Mouse (Mus musculus): Measurements from ENCODE around the gene Samd14.

The Samd14 gene

GRCm38 (mm10) chr11:94990102-94990748 lies 19.5 kb upstream of the Samd14 start:
- no peak for DNase-seq (ENCODE audit: low spot score)

DNA sequence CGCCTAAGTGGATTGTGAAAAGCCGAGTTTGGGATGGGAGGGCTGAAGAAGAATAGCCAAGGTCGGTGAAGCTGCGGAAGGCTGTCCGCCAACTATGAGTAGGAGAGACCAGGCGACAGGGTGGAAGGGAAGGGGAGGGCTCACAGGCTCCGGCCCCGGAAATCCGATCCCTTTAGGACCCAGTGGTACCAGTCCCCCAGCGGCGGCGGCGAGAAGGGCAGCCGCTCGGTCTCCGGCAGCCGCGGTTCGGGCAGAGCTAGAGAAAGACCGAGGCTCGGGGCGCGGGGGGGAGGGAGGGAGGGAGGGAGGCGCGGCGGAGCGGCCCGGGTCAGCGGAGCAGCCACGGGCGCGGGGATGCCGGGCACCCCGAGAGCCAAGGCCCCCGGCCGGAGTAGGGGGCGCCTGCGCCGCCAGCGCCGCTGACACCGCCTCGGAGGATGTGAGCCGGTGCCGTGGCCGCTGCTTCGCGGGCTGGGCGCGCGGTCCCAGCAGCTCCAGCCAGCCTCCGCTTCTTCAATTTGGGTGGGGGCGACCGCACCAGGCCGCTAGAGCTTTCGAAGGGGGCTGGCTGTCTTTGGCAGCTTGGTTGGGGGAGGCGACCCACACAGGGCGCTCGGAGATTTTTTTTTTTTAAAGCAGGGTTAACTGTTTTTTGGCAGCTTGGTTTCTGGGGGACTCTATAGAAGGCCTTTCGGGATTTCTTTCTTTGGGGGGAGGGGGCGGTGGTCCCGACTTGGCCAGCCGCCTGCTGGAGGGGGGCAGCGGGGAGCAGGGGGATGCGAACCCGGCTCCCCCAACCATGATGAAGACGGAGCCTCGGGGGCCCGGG lies 18.7 kb upstream of the Samd14 start, which contains the start of gene Ppp1r9b:
Ppp1r9b (plus strand) TSS at position 287 of the 829 bp plus-strand sequence.
- DNase-seq (ENCODE audit: low spot score), result peak; percentile 90

DNA sequence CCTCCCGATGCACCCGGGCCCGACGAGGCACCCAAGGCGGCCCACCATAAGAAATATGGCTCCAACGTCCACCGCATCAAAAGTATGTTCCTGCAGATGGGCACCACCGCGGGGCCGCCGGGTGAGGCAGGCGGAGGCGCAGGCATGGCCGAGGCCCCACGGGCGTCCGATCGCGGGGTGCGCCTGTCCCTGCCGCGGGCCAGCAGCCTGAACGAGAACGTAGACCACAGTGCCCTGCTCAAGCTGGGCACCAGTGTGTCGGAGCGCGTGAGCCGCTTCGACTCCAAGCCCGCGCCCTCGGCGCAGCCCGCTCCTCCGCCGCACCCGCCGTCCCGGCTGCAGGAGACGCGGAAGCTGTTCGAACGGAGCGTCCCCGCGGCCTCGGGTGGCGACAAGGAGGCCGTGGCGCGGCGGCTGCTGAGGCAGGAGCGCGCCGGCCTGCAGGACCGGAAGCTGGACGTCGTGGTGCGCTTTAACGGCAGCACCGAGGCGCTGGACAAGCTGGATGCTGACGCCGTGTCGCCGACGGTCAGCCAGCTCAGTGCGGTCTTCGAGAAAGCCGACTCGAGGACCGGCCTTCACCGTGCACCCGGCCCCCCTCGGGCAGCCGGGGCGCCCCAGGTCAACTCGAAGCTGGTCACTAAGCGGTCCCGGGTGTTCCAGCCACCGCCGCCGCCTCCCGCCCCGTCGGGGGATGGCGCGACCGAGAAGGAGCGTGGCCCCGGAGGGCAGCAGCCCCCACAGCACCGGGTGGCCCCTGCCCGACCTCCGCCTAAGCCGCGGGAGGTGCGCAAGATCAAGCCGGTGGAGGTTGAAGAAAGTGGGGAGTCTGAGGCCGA lies 17.8 kb upstream of the Samd14 start:
- no peak for DNase-seq (ENCODE audit: low spot score)

DNA sequence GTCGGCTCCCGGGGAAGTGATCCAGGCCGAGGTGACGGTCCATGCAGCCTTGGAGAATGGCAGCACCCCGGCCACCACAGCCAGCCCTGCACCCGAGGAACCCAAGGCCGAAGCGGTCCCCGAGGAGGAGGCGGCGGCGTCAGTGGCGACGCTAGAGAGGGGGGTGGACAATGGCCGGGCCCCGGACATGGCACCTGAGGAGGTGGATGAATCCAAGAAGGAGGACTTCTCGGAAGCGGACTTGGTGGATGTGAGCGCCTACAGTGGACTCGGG lies 17.3 kb upstream of the Samd14 start:
- no peak for DNase-seq (ENCODE audit: low spot score)

DNA sequence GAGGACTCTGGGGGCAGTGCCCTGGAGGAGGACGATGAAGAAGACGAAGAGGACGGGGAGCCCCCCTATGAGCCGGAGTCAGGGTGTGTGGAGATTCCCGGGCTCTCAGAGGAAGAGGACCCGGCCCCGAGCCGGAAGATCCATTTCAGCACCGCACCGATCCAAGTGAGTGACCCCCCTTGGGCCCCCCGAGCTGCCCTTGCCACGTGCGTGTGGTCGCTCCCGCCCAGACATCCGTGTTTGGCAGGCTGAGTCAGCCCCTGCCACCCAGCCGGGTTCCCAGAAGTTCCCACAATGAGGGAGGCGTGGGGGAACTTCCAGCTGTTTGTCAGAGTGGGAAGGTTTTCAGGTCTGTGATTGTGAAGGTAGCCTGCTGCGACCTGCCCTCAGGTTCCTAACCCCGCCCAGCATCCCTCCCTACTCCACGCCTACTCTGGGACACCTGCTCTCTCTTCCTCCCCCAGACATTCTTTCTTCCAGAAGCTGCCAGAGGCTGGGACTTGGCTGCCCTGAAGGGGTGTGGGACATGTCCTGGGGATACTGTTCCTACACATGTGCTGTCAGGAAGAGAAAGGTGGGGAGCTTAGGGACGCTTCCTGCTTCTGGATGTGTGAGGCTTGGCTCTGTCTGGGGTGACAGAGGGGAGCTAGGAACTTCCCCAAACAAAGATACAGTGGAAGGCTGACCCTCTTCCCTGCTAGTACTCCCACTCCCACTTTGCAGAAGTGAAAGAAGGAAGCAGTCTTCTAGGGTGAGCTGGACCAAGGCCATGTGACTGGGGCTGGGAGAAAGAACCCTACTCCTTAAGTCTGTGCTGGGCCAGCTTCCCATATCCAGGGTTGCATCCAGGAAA lies 16.7 kb upstream of the Samd14 start:
- no peak for DNase-seq (ENCODE audit: low spot score)

DNA sequence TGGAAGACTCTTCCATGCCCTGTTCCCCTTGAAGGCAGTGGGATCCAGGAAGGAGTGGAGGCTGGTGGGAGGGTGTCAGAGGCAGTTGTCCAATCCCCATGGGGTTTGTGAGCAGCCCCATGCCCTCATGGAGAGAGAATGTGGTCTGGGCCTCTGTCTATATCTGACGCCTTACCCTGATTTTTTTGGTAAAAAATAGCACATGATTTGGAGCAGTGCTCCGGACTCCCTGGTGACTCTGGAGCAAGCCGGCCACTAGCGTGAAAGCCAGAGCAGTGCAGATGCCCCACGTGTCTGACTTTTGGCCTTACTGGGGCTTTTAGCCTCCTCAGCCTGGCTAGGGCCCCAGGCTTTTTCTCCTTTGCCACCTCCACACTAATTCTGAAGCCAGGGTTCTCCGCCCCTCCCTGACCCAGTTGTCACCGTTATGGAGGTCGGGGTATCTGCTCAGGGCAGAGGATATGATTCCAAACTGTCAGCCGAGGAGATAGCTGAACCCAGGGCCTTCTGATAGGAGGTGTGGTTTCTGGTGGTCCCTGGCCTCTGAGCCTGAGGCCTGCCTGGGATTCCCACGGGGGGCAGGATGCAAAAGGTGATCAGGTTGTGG lies 15.4 kb upstream of the Samd14 start:
- DNase-seq (ENCODE audit: low spot score), result no peak

GRCm38 (mm10) chr11:94994947-94995772 lies 14.5 kb upstream of the Samd14 start:
- DNase-seq (ENCODE audit: low spot score), result no peak

DNA sequence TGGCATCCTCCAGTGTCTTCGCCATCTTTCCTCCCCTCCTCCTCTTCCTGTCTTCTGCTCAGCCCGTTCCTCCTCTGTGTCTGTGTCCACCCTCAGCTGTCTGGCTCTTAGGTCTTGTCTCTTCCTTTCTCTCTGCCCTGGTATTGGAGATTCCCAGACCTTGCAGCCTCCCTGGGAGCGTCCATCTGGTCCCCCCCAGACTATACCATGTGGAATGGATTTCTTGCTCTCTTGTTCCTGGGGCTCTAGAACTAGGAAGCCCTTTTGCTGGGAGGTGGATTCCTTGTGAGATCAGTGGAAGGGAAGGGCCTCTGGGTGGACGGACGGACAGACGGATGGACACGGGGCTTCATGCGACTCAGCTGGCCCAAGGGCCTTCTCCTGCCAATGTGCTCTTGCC lies 13.6 kb upstream of the Samd14 start:
- no peak for DNase-seq (ENCODE audit: low spot score)

- DNase-seq (ENCODE audit: low spot score), result no peak
Observed at GRCm38 (mm10) chr11:94996984-94997383, 12.7 kb upstream of the Samd14 start.

DNA sequence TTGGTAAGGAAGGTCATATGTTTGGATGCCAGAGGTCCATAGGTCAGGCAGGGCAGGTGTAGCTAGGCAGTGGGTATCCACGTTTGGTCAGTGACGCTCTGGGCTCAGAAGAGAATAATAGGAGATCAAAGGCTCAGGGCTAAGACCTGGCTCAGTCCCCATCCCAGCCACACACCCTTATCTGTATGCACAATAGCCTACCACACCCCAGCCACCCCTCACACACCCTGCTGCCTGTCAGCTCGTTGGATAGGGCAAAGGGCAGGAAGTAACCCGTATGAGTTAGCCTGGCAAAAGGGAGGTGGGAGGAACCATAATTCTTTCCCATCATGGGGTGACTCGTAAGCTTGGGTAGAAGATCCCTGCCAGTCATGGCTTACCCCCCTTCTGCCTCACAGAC lies 12.1 kb upstream of the Samd14 start:
- DNase-seq (ENCODE audit: low spot score), result no peak

DNA sequence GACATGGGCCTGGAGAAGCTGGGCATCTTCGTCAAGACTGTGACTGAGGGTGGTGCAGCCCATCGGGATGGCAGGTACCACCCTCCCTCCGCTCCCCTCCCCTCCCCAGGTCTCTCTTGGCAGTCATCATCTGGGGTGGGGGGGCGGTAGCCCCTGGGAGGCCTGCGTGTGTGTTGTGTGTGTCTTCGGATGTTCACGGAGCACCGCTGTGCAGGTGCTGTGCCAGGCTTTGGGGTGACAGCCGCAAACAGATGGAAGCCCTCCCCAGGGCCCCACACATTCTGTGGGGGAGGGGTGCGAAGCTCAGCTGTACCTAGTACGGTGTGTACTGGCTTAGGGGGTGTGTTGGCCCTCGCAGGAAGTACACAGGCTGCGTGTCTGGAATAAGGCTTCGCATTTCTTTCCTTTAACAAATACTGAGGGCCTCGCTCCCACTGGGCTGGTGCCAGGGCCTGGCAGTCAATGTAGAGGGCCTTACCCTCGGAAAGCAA lies 11.6 kb upstream of the Samd14 start:
- DNase-seq (ENCODE audit: low spot score), result no peak

GRCm38 (mm10) chr11:95000128-95000527 lies 9.6 kb upstream of the Samd14 start:
- DNase-seq (ENCODE audit: low spot score), result no peak

- DNase-seq (ENCODE audit: low spot score), result no peak
Observed at GRCm38 (mm10) chr11:95000548-95000947, 9.1 kb upstream of the Samd14 start.

DNA sequence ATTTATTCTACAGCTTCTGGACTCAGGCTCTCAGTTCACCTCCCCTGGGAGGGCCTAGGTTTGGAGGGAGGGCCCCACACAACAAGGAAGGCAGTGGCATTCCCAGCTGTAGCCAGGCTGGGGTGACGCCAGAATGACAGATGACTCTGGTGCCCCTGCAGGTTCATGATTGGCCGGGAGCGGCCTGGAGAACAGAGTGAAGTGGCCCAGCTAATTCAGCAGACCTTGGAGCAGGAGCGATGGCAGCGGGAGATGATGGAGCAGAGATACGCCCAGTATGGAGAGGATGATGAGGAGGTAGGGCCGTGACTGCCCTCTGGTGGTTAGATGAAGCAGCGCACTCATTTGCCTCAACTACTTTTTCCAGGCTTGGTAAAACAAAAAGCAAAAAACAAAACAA lies 8.6 kb upstream of the Samd14 start:
- DNase-seq (ENCODE audit: low spot score), result no peak

DNA sequence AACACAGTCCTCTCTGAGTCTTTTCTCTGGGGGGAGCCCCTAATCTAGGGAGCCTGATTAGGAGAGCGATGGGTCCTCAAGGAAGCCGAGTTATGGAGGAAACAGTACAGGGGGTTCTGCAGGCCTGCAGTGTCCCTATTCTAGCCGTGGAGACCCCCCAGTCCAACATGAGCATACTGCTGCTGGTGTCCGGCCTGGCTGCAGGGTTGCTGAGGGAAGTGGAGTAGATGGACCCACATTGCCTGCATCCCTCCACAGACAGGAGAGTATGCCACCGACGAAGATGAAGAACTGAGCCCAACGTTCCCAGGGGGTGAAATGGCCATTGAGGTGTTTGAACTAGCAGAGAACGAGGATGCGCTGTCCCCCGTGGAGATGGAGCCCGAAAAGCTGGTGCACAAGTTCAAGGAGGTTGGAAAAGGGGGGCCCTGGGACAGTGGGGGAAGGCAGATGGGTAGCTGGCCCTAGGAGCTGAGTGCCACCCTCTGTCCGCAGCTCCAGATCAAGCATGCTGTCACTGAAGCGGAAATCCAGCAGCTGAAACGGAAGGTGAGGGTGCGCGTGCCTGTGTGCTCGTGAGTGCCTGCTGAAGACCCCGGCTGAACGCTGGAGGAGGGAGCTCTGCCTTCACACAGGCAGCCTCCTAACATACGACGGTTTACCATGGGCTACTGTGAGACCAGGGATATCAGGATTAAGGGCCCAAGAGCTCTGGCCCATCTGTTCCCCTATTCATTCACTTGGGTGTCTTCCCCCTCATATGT lies 7.9 kb upstream of the Samd14 start:
- no peak for DNase-seq (ENCODE audit: low spot score)

GRCm38 (mm10) chr11:95002705-95003104 lies 7.0 kb upstream of the Samd14 start:
- no peak for DNase-seq (ENCODE audit: low spot score)

DNA sequence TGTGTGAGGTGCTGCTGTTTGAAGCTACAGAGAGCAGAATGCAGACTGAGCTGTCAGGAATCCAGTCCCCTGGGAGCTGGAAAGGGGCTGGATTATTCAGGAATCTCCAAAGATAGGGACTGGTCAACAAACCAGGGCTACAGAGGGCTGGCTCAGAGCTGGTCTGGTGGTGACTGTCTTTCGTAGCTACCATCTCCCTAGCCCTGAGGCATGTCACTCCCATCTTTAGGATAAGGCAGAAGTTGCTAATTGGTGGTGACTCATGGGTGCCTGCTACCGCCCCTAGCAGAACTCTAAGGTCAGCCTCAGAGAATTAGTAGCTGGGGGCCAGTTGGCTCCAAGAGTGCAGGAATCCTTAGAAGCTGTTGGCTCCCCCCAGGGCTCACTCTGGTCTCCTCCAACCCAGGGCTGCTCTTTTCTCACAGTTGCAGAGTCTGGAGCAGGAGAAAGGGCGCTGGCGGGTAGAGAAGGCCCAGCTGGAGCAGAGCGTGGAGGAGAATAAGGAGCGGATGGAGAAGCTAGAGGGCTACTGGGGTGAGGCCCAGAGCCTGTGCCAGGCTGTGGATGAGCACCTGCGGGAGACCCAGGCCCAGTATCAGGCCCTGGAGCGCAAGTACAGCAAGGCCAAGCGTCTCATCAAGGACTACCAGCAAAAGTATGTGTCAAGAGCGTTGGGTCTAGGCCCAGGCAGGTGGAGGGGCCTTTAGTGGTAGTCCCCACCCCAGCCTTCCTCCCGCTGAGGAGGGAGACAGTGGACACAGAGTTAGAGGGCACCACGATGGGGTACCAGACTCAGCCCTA lies 5.3 kb upstream of the Samd14 start:
- no peak for DNase-seq (ENCODE audit: low spot score)

- DNase-seq (ENCODE audit: low spot score), result no peak
Observed at GRCm38 (mm10) chr11:95004937-95005198, 4.8 kb upstream of the Samd14 start.

- DNase-seq (ENCODE audit: low spot score), result no peak
Observed at GRCm38 (mm10) chr11:95006038-95006437, 3.6 kb upstream of the Samd14 start.
